Mouse (Mus musculus): ENCODE measurements around the gene Pzp.

The Pzp gene

DNA sequence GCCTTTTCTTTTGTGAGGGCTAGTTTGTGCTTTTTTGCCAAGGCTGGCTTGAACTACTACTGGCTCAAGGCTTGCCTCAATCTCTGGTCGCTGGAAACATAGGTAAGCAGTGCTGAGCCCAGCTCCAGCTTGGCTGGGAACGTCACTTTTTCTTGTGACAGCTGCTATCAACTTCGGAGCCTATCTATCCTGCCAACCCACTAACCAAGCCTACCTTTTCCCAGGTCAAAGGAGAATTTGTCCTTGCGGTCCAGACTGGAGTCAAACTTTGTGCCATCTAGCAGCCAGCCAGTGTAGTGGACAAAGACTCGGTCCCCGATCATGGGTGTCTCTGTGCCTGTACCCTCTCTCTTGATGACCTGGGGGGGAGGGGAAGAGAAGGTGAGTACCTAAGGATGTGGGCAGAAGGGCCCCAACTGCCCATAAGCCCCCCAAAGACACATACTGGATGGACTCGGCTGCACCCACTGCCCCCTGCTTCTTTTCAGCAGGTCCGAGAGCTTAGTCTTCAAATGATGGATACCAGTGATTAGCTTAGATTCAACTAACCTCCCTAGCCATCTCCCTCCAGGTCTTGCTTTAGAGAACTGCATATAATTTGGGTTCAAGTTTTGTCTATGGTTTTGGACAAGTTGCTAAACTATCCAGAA lies 90.0 kb downstream of the Pzp start:
- DNase-seq (ENCODE audit: extremely low spot score, low spot score): no peak

DNA sequence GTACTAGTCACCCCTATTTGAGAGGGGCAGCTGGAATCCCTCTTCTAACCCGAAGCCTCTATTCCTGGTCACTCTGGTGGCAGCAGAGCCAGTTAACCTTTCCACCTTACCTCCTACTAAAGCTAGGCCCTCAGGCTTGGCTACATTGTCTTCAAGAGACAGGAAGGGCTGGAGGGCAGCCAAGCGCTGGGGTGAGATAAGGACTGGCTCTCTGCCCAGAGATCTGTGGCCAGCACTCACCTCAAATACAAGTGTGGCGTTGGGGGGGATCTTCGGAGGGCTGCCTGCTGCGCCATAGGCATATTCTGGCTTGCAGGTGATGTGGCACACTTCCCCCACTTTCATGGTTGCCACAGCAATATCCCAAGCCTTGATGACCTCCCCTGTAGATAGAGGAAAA lies 91.0 kb downstream of the Pzp start:
- no peak for DNase-seq (ENCODE audit: extremely low spot score, low spot score)
